Mouse (Mus musculus) myocyte (in vitro differentiated cells): ENCODE measurements at regions not wholly inside any gene's neighbourhood (a gene's known extent, or its start where the extent isn't known, plus 50 kb on each side); places are given as distances from the start of the nearest gene placed in this dataset.

Experiments
- E2F4 ChIP-seq: IDR thresholded peaks from one replicate; pipeline ENCODE4 v1.6.1; 2011; ENCODE audit warnings: mild to moderate bottlenecking, control low read depth, moderate library complexity; ENCODE audit not compliant: insufficient read depth
- MYOD1 ChIP-seq, 3 experiments: IDR thresholded peaks; one replicate each; pipeline ENCODE4 v1.6.1; 2011; ENCODE audit warnings: control low read depth in 2 of 3, low read depth in 2 of 3, mild to moderate bottlenecking in 2 of 3, moderate library complexity in 1 of 3; ENCODE audit not compliant: insufficient read length in 2 of 3, control insufficient read depth in 1 of 3
- MYOG ChIP-seq, 3 experiments: IDR thresholded peaks; one replicate each; pipeline ENCODE4 v1.6.1; 2011; ENCODE audit warnings: control low read depth in 2 of 3, low read depth in 2 of 3, mild to moderate bottlenecking in 2 of 3; ENCODE audit not compliant: insufficient read length in 2 of 3, control insufficient read depth in 1 of 3, insufficient read depth in 1 of 3
- POLR2A ChIP-seq: IDR thresholded peaks from one replicate; pipeline ENCODE4 v1.6.1; 2011; ENCODE audit warnings: low read depth, mild to moderate bottlenecking, control low read depth, moderate library complexity; ENCODE audit not compliant: insufficient read length
- REST ChIP-seq: IDR thresholded peaks from one replicate; pipeline ENCODE4 v1.6.1; 2011; ENCODE audit warnings: mild to moderate bottlenecking, control low read depth, moderate library complexity; ENCODE audit not compliant: insufficient read depth, insufficient read length
- SRF ChIP-seq: IDR thresholded peaks from one replicate; pipeline ENCODE4 v1.6.1; 2011; ENCODE audit warnings: low read depth; ENCODE audit not compliant: control insufficient read depth, insufficient read length
- TCF12 ChIP-seq: IDR thresholded peaks from one replicate; pipeline ENCODE4 v1.6.1; 2011; ENCODE audit warnings: mild to moderate bottlenecking, control low read depth; ENCODE audit not compliant: poor library complexity, insufficient read depth, severe bottlenecking
- USF1 ChIP-seq: IDR thresholded peaks from one replicate; pipeline ENCODE4 v1.6.1; 2011; ENCODE audit warnings: low read depth, mild to moderate bottlenecking, control low read depth, moderate library complexity

DNA sequence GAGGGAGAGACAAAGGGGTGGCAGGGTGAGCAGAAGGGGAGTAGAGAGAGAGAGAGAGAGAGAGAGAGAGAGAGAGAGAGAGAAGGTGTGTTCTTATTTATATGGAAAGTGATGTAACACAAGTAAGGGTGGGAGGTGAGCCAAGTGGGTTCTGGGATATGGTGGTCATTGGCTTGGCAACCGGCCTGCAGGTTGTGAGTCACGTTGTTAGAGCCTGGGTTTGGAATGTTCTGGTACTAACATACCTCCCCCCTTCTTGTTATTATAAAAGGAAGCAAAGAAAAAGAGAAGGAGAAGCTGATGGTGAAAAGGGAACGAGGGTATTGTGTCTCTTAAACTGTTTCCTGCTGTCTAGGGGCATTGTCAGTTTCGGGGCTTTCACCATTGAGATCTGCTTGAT lies 58.3 kb upstream of the Lemd2 start:
- TF ChIP-seq E2F4 (no peak), POLR2A (no peak), MYOG (IDR thresholded peaks at IDR 0.05; ENCODE audit: control insufficient read depth in 1 of 3, insufficient read depth in 1 of 3, insufficient read length in 2 of 3, low read depth in 2 of 3) (no peak), USF1 (no peak), REST (no peak), TCF12 (no peak), MYOD1 (IDR thresholded peaks at IDR 0.05; ENCODE audit: control insufficient read depth in 1 of 3, insufficient read length in 2 of 3, low read depth in 2 of 3) (no peak), SRF (no peak)
